Mouse (Mus musculus) kidney, adult 2 months (tissue): ENCODE results near the gene Il6ra.

Source experiments
- CTCF ChIP-seq: fragments of 200-500 bp; conservative IDR thresholded peaks from 2 replicates; pipeline ENCODE4 v1.5.1; 2011; ENCODE audit warnings: low read depth, mild to moderate bottlenecking, control low read depth, low read length, moderate library complexity, mixed read lengths; ENCODE audit not compliant: insufficient read depth, insufficient read length
- POLR2A ChIP-seq: fragments of 200-500 bp; IDR thresholded peaks from one replicate; pipeline ENCODE4 v1.6.1; 2011; ENCODE audit warnings: low read depth, low read length, control low read depth

DNA sequence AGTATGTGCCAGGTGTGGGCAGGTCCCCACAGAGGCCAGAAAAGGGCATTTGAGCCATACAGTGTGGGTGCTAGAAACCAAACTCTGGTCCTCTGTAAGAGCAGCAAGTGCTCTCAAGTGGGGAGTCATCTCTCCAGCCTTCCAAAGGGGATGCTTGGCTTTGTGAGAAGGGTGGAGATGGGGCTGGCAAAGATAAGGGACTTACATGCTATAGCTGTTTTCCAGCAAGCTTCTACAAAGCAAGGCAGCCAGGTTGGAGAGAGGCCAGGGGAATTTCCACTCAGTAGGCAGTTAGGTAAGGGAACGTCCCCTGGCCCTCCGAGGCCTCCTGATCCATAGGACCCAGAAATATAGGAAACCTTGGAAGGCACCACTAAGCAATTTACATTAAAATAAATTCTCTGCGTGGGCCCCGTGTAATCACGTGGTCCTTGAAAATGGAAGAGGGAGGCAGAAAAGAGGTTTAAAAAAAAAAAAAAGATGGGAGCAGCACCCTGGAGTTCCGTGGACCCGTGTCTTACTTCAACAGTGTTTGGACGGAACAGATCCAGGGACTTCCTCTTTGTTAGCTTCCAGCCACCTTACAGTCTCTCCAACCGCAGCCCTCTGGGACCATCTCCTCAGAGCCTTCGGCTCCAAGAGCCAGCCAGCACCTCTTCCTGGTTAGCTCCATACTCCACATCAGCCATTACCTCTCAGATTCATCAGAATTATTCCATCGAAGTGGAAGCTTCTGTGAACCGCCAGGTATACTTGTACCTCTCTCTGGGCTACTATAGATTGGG lies 92.5 kb downstream of the Il6ra start:
- TF ChIP-seq CTCF (no peak), POLR2A (no peak)
